Mouse (Mus musculus) splenic B cell, adult 2 months (primary cell): ENCODE measurements around the gene Copz2.
"Not testable (repeated sequence)": the region's sequence is repeated elsewhere in the genome, so short reads cannot be mapped to it uniquely, and the experiment has no call there.

Experiments
- DNase-seq: peaks from one replicate; pipeline ENCODE4 v3.0.0-alpha.2; 2011; ENCODE audit warnings: low read depth, low spot score
- H3K27me3 ChIP-seq: 2 replicates; pipeline ENCODE4 v1.6.1; 2012; ENCODE audit warnings: mild to moderate bottlenecking, low read length, moderate library complexity, mixed read lengths; ENCODE audit not compliant: control insufficient read depth, poor library complexity, insufficient read depth, severe bottlenecking
- H3K36me3 ChIP-seq: 2 replicates; pipeline ENCODE4 v1.6.1; 2012; ENCODE audit warnings: mild to moderate bottlenecking, low read length, moderate library complexity, mixed read lengths; ENCODE audit not compliant: control insufficient read depth, poor library complexity, insufficient read depth, severe bottlenecking

The Copz2 gene

DNA sequence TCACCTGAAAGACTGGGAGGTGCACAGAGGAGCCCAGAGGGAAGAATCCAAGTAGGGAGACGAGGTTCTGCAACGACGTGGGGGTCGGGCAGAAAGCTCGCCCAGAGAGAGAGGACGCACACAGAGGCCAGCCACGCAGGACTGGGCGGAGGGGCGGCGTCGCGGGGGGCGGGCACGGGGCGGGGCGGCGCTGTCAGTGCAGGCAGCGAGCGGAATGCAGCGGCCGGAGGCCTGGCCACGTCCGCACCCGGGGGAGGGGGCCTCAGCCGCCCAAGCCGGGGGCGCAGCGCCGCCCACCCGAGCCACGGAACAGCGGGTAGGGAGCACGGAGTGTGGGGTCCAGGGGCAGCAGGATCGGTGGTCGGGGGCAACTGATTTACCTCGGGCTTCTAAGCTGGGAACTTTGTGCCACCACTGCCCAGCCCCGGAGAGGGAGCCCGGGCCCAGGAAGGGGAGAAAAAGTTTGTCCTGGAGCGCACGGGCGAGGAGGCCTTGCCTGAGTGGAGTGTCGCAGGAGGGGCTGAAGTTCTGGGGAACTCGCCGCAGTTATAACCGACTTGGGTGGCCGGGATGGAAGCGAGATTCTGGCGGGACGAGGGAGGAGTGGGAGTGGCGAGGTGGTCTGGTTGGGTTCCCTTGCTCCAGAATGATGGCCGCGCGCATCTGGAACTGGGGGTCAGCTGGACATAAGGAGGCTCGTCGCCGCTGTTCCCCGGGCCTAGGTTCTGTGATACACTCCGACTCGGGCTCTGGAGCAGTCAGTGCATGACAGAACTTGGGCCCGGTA lies at the start of gene Copz2:
TSS of gene Copz2 (plus strand) at position 190 of the 787 bp plus-strand sequence.
- DNase-seq = no peak
- Histone ChIP-seq H3K36me3 (no peaks in the 10 kb centered on the region), H3K27me3 (no peaks in the 10 kb centered on the region; the same call in 1 of the 2 replicates)

DNA sequence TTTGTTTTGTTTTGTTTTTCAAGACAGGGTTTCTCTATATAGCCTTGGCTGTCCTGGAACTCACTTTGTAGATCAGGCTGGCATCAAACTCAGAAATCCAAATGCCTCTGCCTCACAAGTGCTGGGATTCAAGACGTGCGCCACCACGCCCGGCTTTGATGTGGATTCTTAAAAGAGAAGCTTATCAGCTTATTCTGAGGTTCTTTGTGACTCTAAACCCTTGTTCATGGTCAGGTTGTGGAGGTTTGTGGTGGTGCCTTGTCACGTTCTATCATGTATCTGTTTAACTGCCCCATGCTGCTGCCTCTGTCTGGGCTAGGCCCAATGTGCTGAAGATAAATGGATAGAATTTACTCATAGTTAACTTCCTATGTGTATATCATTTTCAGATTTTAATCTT lies 44.1 kb upstream of the Copz2 start:
- DNase-seq = no peak
- Histone ChIP-seq H3K27me3 (no peaks in the 10 kb centered on the region; the same call in 1 of the 2 replicates), H3K36me3 (peaks cover 10% of the 10 kb centered on the region; the same call in 1 of the 2 replicates)

DNA sequence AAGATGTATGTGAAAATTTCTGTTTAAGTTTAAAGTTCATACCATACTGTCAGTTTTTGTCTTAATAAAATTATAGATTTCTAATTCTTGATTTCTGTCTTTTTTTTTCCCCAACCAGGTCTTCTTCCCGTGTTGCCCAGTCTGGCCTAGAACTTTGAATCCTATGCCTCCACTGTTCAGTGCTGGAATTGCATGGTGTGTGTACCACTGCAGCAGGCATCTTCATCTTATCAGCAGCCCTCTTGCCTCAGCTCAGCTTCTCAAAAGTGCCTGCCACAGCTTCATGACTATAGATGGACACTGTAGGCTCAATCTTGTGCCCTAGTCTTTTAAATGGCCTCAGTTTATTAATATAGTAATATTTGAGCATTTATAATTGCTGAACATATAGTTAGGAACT lies 41.6 kb upstream of the Copz2 start:
- peaks cover 5% of the 10 kb centered on the region; the same call in 1 of the 2 replicates for H3K36me3 ChIP-seq
- no peaks in the 10 kb centered on the region for H3K27me3 ChIP-seq
- DNase-seq = peak; percentile 26

DNA sequence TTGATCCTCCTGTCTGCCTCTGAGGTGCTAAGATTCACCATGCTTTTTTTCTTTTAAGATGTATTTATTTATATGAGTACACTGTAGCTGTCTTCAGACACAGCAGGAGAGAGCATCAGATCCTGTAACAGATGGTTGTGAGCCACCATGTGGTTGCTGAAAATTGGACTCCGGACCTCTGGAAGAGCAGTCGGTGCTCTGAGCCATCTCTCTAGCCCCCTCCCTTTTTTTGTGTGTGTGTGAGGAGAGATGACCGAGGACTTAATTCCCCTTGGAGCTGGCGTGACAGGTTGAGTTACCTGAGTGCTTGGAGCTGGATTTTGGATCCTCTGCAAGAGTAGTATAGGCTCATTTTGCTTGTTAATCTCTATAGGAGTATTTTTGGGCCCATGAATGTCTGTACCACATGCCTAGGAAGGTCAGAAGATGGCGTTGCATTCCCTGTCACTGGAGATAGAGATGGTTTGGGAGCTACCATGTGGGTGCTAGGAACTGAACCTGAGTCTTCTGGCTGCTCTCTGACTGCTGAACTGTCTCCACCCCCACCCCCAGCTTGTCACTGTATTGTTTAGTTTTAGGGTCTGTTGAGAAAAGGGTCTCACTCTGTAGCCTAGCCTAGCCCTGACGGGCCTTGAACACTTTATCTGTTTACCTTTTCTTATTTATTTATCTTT lies 40.0 kb upstream of the Copz2 start:
- Histone ChIP-seq H3K27me3 (no peaks in the 10 kb centered on the region), H3K36me3 (peaks cover under 1% of the 10 kb centered on the region; the same call in 1 of the 2 replicates)
- no peak for DNase-seq

DNA sequence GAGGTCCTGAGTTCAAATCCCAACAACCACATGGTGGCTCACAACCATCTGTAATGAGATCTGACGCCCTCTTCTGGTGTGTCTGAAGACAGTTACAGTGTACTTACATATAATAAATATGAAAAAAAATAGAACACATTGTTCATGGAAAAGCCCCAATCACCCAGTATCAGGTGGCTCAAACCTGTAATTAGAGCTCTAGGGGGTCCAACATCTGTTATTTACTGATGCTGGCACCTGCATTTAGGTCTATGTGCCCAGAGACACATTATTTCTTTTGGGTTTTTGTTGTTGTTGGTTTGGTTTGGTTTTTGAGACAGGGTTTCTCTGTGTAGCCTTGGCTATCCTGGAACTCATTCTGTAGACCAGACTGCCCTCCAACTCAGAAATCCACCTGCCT lies 38.5 kb upstream of the Copz2 start:
- DNase-seq, H3K36me3 ChIP-seq, H3K27me3 ChIP-seq: not testable (repeated sequence)

DNA sequence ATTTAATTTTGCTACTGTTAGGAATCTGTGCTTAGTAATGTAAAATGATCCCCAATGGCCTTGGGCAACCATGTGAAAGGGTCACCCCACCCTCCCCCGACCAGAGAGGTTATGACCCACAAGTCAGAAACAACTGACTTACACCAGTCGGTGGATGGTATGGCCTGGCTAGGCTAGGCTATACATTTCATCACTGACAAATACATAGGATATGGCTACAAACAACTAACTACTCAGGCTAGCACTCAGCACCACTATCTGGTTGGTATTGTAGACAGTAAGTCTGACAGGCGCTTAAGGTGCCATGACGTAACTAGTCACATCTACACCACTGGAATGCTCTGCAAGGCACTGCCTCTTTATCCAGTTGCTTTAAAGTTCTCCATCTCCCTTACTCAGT lies 36.2 kb upstream of the Copz2 start:
- Histone ChIP-seq H3K36me3 (peaks cover 2% of the 10 kb centered on the region), H3K27me3 (no peaks in the 10 kb centered on the region)
- DNase-seq = no peak

DNA sequence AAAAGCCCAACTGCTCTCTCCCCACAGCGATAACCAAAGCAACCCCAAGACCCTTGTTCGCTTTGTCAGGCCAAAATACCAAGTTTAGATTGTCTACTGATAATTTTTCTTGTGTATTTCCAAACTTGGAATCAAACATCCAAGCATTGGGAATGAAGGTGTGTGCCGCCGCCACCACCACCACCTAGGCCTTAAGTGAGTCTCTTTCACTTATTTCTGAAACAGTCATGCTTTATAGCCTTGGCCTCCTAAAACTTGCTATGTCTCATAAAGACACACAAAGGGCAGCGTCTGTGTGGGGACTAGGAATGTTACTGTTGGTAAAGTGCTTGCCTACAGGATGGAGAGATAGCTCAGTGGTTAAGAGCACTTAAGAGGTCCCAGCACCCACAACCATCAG lies 35.8 kb upstream of the Copz2 start:
- Histone ChIP-seq H3K36me3 (peaks cover 5% of the 10 kb centered on the region), H3K27me3 (no peaks in the 10 kb centered on the region)
- no peak for DNase-seq

DNA sequence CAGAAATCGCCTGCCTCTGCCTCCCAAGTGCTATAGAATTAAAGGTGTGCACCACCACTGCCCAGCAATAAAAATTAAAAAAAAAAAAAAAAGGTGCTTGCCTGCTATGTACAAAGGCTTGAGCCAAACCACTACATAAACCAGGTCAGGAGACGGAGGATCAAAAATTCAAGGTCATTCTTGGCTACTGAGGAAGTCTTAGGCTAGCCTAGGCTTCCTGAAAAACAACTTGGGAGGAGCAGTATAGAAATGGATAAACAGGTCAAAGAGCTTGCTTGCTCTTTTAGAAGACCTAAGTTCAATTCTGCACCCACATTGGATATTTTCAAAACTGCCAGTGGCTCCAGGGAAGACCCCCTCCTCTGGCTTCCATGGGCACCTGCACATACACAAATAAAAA lies 35.2 kb upstream of the Copz2 start:
- peaks cover 6% of the 10 kb centered on the region for H3K36me3 ChIP-seq
- DNase-seq = no peak

DNA sequence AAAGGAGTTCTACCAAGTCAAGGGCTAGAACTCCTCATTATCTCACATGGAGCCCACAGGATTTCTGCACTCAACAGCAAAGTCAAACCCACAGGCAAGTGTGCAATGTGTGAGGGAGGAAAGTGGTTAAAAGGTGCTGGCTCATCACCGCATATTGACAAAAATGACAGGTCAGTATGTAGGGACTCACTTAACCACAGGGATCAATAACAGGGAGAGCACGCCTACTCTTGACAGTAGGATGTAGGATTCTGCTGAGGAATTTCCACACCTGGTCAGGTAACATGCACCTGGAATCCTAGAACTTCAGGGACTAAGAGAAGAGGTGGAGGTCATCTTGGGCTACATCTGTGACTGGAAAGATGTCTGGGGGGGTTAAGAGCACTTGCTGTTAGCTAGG lies 33.8 kb upstream of the Copz2 start:
- Histone ChIP-seq H3K36me3 (peaks cover 12% of the 10 kb centered on the region), H3K27me3 (no peaks in the 10 kb centered on the region)
- DNase-seq = no peak

More for the DNA sequence above, 35.2 kb upstream of the Copz2 start:
- no peaks in the 10 kb centered on the region for H3K27me3 ChIP-seq

DNA sequence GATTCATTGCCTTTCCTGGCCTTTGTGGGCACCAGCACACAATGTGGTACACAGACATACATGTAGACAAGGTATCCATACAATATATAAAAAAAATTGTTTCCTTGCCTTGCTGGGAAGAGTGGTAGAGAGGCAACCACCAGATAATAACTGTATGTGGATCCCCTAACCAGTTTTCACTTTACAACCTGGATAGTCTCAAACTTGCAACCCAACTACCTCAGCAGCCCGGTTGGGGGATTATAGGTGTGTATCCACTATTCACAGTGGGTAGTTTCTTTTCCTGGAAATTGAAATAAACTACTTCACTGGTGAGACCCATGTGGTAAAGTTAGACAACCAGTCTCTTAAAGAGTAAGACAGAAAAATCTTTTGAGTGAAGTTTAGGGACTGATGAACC lies 33.2 kb upstream of the Copz2 start:
- Histone ChIP-seq H3K27me3 (no peaks in the 10 kb centered on the region), H3K36me3 (peaks cover 12% of the 10 kb centered on the region)
- DNase-seq = no peak

DNA sequence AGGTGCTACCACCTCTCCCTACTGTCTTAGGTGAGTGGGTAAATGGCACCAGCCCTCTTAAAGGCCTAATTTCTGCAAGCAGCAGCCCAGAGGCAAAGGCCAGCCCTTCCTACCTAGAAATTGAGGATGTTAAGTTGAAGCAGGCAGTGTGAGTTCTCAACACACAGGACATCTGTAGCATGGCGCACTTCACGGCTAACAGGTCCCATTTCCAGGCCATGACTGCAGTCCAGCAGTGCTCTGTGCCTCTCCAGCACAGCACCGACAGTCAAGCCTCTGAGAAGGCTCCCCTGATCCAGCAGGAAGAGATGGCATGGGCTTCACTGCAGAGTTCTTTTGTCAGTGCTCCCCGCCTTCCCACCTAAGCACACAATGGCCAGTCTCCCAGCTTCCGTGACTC lies 32.7 kb upstream of the Copz2 start:
- Histone ChIP-seq H3K27me3 (no peaks in the 10 kb centered on the region), H3K36me3 (peaks cover 14% of the 10 kb centered on the region)
- DNase-seq = no peak

DNA sequence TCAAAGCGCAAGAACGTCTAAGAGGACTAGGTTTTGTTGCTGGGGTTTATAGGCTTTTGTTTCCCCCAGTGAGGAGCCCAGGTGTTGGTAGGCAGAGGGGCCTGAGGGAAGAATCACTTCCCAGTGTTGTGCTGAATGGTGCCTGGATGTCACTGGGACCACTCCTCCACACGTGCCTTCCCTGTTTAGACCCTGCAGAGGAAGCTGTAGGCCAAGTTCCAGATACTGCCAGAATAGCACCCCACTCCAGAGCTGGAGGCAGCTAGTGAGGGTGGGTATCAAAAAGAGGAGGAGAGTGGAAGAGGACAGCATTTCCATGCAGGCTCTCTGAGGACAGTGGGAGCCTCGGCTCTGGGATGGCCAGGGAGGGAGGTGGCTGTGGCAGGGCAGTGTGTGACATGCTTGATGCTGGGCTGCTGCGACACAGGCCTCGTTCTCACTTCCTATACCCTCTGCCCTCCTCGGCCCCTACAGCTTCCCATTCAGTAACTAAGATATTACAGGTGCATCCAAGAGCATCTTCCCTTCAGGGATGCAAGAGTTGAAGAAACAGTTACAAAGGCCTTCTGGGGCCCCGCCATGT lies 31.5 kb upstream of the Copz2 start:
- DNase-seq = no peak
- H3K36me3 ChIP-seq = peaks cover 14% of the 10 kb centered on the region
- no peaks in the 10 kb centered on the region for H3K27me3 ChIP-seq

DNA sequence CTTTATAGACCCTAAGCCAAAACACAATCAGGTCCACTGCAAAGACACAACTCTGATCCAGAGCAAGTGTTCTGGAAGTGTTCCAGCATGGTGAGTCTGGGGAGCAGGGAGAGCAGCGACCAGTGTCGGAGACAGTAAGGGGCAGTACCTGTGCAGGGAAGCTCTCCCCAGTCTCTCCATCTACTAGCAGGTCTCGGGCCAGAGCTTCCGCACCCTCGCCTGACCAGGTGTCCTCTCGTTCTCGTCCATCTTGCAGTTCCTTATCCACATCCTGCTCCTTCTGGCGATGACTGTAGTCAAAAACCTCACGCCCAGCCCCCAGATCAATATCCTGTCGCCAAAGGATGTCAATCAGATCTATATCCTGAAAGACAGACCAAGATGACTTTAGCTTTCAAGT lies 27.7 kb upstream of the Copz2 start:
- H3K36me3 ChIP-seq = peaks cover 13% of the 10 kb centered on the region
- no peak for DNase-seq

DNA sequence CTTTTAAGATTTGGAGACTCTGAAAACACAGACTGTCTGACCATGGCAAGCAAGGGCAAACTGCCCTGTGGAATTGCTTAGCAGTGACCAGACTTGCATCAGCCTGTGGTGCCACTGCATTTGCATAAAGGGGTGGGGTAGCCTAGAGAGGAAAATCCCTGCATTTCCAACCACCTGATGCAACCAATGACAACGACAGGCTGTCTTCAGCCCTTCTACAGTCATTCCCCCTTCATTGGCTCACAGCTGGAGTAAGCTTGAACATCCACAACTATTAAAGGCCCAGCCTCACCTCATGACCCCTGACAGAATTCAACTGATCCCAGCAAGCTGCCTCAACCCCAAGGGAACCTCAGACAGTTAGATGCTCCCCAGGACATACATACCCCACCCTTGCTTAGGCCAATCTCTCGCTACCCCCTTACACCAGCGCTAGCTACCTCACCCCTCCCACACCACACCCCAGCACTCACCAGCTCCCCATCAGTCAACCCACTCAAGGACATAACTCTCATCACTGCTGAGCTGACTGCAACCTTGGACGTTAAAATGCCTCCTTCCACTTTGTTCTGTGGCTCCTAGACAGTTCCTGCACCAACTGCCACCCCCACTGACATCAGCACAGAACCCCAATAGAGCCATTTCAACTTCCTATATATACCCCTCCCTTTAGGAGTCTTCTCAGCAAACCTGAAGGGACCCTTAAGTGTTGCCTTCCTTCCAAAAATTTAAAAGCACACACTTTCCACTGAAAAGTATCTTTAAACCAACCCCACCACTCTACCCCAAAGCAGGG lies 26.8 kb upstream of the Copz2 start:
- Histone ChIP-seq H3K27me3 (no peaks in the 10 kb centered on the region), H3K36me3 (peaks cover 11% of the 10 kb centered on the region)
- DNase-seq = peak; percentile 80

More for the DNA sequence above, 27.7 kb upstream of the Copz2 start:
- H3K27me3 ChIP-seq = no peaks in the 10 kb centered on the region
